Mouse (Mus musculus): Measurements from ENCODE around the gene Ciz1.

The Ciz1 gene

GRCm38 (mm10) chr2:32376963-32377362, 24.8 kb downstream of the Ciz1 start:
- no peak for DNase-seq (ENCODE audit: low spot score in 2 of 2)

GRCm38 (mm10) chr2:32380001-32380500, 27.9 kb downstream of the Ciz1 start:
- DNase-seq (ENCODE audit: low spot score in 2 of 2), result no peak

GRCm38 (mm10) chr2:32381141-32381774, 29.1 kb downstream of the Ciz1 start:
- DNase-seq (ENCODE audit: low spot score in 2 of 2), result peak in 1 of 2 experiments; percentile 44

GRCm38 (mm10) chr2:32381775-32382223, 29.7 kb downstream of the Ciz1 start, which contains the start of gene 1110008P14Rik:
1110008P14Rik (minus strand) TSS chr2:32381938.
- peak; percentile 80 to 86 for DNase-seq (ENCODE audit: low spot score in 2 of 2)

GRCm38 (mm10) chr2:32382689-32383088, 30.6 kb downstream of the Ciz1 start:
- no peak for DNase-seq (ENCODE audit: low spot score in 2 of 2)

- no peak for DNase-seq (ENCODE audit: low spot score in 2 of 2)
Measured at GRCm38 (mm10) chr2:32387706-32388490, 35.8 kb downstream of the Ciz1 start, which contains the start of gene Lcn2. Lcn2 (minus strand) TSS chr2:32388252.

GRCm38 (mm10) chr2:32389157-32389556, 37.0 kb downstream of the Ciz1 start:
- DNase-seq (ENCODE audit: low spot score in 2 of 2), result no peak

GRCm38 (mm10) chr2:32390871-32391270, 38.7 kb downstream of the Ciz1 start:
- no peak for DNase-seq (ENCODE audit: low spot score in 2 of 2)

GRCm38 (mm10) chr2:32392063-32392462, 39.9 kb downstream of the Ciz1 start:
- no peak for DNase-seq (ENCODE audit: low spot score in 2 of 2)

GRCm38 (mm10) chr2:32394973-32395372, 42.8 kb downstream of the Ciz1 start:
- DNase-seq (ENCODE audit: low spot score in 2 of 2), result peak in 1 of 2 experiments; percentile 27

- peak; percentile 84 to 85 for DNase-seq (ENCODE audit: low spot score in 2 of 2)
Measured at GRCm38 (mm10) chr2:32395484-32395945, 43.4 kb downstream of the Ciz1 start, which contains the start of gene Ptges2. Ptges2 (plus strand) TSS chr2:32395896.

GRCm38 (mm10) chr2:32395946-32396621, 44.0 kb downstream of the Ciz1 start:
- peak; percentile 89 to 92 for DNase-seq (ENCODE audit: low spot score in 2 of 2)

GRCm38 (mm10) chr2:32396695-32397094, 44.6 kb downstream of the Ciz1 start:
- no peak for DNase-seq (ENCODE audit: low spot score in 2 of 2)

- peak; percentile 83 to 90 for DNase-seq (ENCODE audit: low spot score in 2 of 2)
Measured at GRCm38 (mm10) chr2:32404663-32405062, 52.5 kb downstream of the Ciz1 start.

- DNase-seq (ENCODE audit: low spot score in 2 of 2), result no peak
Measured at GRCm38 (mm10) chr2:32407144-32407824, 55.2 kb downstream of the Ciz1 start.

GRCm38 (mm10) chr2:32408429-32409424, 56.6 kb downstream of the Ciz1 start:
- no peak for DNase-seq (ENCODE audit: low spot score in 2 of 2)

GRCm38 (mm10) chr2:32411407-32411806, 59.3 kb downstream of the Ciz1 start:
- no peak for DNase-seq (ENCODE audit: low spot score in 2 of 2)

GRCm38 (mm10) chr2:32412742-32413531, 60.8 kb downstream of the Ciz1 start:
- no peak for DNase-seq (ENCODE audit: low spot score in 2 of 2)

- DNase-seq (ENCODE audit: low spot score in 2 of 2), result no peak
Measured at GRCm38 (mm10) chr2:32413936-32414335, 61.8 kb downstream of the Ciz1 start.
